Mouse (Mus musculus): Measurements from ENCODE around the gene Rnd1. TPM values are rescaled to one million over a fixed set of nuclear protein-coding genes. Genes with fewer than 3 reads are reported as not detected.

The Rnd1 gene
- polyA plus RNA-seq, 1 experiment, result not detected

DNA sequence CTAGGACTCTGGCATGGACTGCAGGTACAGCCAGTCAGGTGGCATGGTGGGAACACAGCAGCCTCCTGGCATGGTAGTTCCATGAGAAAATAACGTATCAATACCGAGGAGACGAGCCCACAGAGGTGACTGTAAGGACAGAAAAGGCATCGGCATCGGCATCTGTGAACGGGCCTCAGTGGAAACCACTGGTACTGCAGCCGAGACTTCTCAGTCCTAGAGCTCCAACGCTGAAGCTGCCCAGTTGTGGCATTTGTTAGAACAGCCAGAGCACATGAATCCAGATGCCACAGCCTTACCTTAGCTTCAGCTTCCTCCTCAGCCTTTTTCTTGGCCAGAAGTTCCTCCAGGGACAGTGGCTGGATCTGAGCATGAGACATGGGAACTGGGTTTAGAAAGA, 25.1 kb downstream of the Rnd1 start:
- WGBS, result 91% methylated on average over 8 of the region's 8 CpGs

DNA sequence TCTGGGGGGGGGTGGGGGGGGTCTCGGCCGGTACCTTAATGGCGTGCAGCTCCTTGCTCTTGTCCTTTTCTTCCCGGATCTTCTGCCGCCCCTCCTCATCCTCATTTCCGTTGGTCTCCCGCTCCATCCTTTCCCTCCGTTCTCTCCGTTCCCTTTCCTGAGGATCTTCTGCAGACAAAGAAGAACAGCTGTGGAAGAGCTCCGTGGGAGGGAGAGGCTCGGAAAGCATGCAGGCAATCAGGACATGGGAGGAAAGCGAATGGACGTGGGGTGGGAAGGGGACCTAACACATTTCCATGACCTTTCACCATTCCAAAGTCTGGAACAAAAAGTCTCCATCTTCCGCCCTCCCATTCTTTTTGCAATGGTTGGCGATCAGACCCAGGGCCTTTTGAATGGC, 25.8 kb downstream of the Rnd1 start:
- Histone ChIP-seq H3K27ac (ENCODE audit: insufficient read depth, low read depth, low read length) (no peak overlapping the region), H3K4me3 (ENCODE audit: insufficient read depth, low read depth, low read length) (no peak overlapping the region), H3K4me1 (ENCODE audit: control insufficient read depth, insufficient read depth, low read length) (no peaks in the 10 kb centered on the region)
- 81% methylated on average over 15 of the region's 15 CpGs for WGBS
- TF ChIP-seq POLR2A (IDR thresholded peaks at IDR 0.05; ENCODE audit: insufficient read depth, low read depth, low read length), result no peak
- TF ChIP-seq CTCF (IDR thresholded peaks at IDR 0.05; ENCODE audit: insufficient read depth, low read depth, low read length), result no peak

More for the DNA sequence above, 25.1 kb downstream of the Rnd1 start:
- Histone ChIP-seq H3K27ac (ENCODE audit: insufficient read depth, low read depth, low read length) (no peak overlapping the region), H3K4me1 (ENCODE audit: control insufficient read depth, insufficient read depth, low read length) (no peaks in the 10 kb centered on the region), H3K4me3 (ENCODE audit: insufficient read depth, low read depth, low read length) (no peak overlapping the region)
- TF ChIP-seq CTCF (IDR thresholded peaks at IDR 0.05; ENCODE audit: insufficient read depth, low read depth, low read length), result no peak
- TF ChIP-seq POLR2A (IDR thresholded peaks at IDR 0.05; ENCODE audit: insufficient read depth, low read depth, low read length), result no peak

DNA sequence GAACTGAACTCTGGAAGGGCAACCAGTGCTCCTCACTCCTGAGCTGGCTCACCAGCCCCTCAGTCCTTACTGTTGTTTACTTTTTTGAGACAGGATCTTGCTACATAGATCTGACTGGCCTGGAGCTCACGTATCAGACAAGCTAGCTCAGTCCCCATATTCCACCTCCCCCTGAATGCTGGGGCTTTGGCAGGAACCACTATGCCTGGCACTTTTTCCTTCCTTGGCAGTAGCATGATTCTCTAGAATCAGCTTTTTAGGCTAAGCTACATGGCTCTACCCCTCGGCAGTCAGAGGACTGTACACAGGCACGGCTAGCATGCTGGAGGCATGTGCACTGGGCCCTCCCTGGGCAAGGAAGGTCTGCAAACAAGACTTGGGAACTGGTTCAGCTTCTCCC, 29.2 kb downstream of the Rnd1 start:
- no peak for TF ChIP-seq POLR2A (IDR thresholded peaks at IDR 0.05; ENCODE audit: insufficient read depth, low read depth, low read length)
- no peak for TF ChIP-seq CTCF (IDR thresholded peaks at IDR 0.05; ENCODE audit: insufficient read depth, low read depth, low read length)
- H3K4me3 ChIP-seq (ENCODE audit: insufficient read depth, low read depth, low read length), result no peak overlapping the region
- 72% methylated on average over 3 of the region's 3 CpGs for WGBS
- no peak overlapping the region for H3K27ac ChIP-seq (ENCODE audit: insufficient read depth, low read depth, low read length)
- peaks cover 4% of the 10 kb centered on the region; the same call in 1 of the 2 replicates for H3K4me1 ChIP-seq (ENCODE audit: control insufficient read depth, insufficient read depth, low read length)

DNA sequence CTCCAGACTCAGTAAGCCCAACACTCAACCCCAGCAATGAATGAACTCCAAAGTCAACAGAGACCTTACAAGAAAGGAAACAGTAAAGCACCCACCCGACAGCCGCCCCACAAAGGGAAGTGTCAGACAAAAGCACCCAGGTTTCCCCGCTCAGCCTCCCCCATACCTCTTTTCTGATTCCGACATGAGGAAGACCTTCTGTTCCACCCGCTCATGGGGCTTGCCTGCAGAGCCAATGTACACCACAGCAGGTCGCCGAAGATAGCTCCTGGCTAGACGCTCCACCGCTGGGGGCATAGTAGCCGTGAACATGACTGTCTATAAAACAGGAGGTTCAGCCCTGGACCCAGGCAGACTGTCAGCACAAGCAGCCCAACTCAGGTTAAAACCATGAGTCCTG, 30.0 kb downstream of the Rnd1 start:
- H3K4me1 ChIP-seq (ENCODE audit: control insufficient read depth, insufficient read depth, low read length), result peaks cover 4% of the 10 kb centered on the region; the same call in 1 of the 2 replicates
- 80% methylated on average over 10 of the region's 10 CpGs for WGBS
- no peak for TF ChIP-seq CTCF (IDR thresholded peaks at IDR 0.05; ENCODE audit: insufficient read depth, low read depth, low read length)
- TF ChIP-seq POLR2A (IDR thresholded peaks at IDR 0.05; ENCODE audit: insufficient read depth, low read depth, low read length), result no peak
- no peak overlapping the region for H3K27ac ChIP-seq (ENCODE audit: insufficient read depth, low read depth, low read length)
- no peak overlapping the region for H3K4me3 ChIP-seq (ENCODE audit: insufficient read depth, low read depth, low read length)

DNA sequence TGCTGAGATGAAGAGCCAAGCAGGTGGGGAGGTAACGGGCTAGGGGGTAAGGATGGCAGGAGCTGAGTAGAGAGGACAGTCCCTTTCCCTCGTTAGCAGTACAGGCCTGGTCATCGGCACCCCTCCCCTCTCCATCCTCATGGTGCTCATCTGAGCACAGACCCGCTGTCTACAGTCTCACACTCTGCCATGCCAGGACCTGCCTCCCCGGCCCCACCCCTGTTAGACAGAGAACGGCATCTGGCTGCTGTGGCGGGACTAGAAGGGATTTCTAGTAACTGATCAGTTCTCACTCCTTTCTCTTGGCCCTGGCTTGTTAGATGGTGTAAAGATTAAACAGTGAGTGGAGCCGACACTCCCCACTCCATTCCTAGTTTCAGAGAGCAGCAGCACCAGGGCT, 30.5 kb downstream of the Rnd1 start:
- WGBS, result 67% methylated on average over 8 of the region's 8 CpGs

DNA sequence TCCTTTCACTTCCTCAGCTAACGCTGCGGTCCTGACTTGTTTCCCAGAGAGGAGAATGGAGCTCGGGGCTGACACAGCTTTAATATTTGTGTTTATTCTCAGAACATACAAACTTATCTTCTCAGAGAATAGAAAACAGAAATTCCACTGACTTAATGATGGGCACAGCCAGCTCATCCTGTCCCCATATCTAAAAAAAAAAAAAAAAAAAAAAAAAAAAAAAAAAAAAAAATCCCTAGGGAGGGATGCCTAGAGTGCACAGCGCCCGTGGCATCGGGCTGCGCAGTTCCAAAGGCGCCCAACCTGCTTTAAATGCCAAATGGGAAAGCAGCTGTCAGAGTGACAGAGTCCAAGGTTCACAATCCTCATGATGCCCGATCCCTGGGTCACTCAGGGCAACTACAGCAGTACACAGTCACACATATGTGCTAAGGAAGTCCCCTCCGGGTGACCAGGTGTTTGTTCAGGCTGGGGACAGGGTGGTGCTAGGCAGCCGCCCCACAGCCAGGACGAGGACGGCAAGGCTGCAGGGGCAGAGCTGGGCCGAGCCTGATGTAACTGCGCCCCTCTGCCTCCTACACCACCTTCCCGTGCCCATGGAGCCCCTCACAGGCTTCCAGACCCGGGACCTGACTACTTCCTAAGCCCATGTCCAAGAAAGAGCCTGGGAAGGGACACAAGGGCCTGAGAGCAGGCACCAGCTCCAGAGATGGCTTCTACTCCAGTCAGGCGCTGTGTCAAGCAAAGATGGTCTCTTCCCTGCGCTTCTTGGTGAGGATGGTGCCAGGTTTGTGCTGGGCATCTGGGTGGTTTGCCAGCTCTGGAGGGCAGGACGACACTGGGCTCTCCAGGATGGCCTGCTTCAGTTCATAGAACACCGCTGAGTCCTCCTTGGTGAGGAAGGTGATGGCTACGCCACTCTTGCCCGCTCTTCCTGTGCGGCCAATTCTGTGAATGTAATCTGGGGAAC, 31.9 kb downstream of the Rnd1 start:
- Histone ChIP-seq H3K27ac (ENCODE audit: insufficient read depth, low read depth, low read length) (no peak overlapping the region), H3K4me3 (ENCODE audit: insufficient read depth, low read depth, low read length) (no peak overlapping the region), H3K4me1 (ENCODE audit: control insufficient read depth, insufficient read depth, low read length) (peaks cover 4% of the 10 kb centered on the region; the same call in 1 of the 2 replicates)
- WGBS, result 83% methylated on average over 24 of the region's 24 CpGs
- TF ChIP-seq POLR2A (IDR thresholded peaks at IDR 0.05; ENCODE audit: insufficient read depth, low read depth, low read length) (no peak), CTCF (IDR thresholded peaks at IDR 0.05; ENCODE audit: insufficient read depth, low read depth, low read length) (no peak)

More for the DNA sequence above, 30.5 kb downstream of the Rnd1 start:
- no peak overlapping the region for H3K4me3 ChIP-seq (ENCODE audit: insufficient read depth, low read depth, low read length)
- H3K4me1 ChIP-seq (ENCODE audit: control insufficient read depth, insufficient read depth, low read length), result peaks cover 4% of the 10 kb centered on the region; the same call in 1 of the 2 replicates
- H3K27ac ChIP-seq (ENCODE audit: insufficient read depth, low read depth, low read length), result no peak overlapping the region
- TF ChIP-seq CTCF (IDR thresholded peaks at IDR 0.05; ENCODE audit: insufficient read depth, low read depth, low read length) (no peak), POLR2A (IDR thresholded peaks at IDR 0.05; ENCODE audit: insufficient read depth, low read depth, low read length) (no peak)

DNA sequence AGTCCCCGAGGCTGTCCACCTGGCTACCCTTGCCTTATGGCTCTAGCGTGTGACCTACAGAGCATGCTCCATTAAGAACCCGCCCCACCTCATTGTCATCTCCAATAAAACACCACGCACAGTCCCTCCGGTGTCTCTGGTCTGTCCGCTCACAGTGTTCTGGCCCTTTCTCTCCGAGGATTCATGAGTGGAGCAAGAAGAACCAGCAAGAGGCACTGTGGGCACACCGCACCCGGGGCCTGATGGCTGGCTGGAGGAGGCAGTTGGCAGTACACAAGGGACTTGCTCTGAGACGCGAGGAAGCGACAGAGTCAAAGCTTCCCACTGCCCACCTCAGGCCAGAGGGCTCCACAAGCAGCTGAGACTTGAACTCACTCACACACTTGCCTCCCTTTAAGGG, 32.9 kb downstream of the Rnd1 start:
- TF ChIP-seq POLR2A (IDR thresholded peaks at IDR 0.05; ENCODE audit: insufficient read depth, low read depth, low read length), result no peak
- TF ChIP-seq CTCF (IDR thresholded peaks at IDR 0.05; ENCODE audit: insufficient read depth, low read depth, low read length), result no peak
- WGBS, result 78% methylated on average over 12 of the region's 12 CpGs
- H3K27ac ChIP-seq (ENCODE audit: insufficient read depth, low read depth, low read length), result no peak overlapping the region
- peaks cover 5% of the 10 kb centered on the region for H3K4me1 ChIP-seq (ENCODE audit: control insufficient read depth, insufficient read depth, low read length)
- no peak overlapping the region for H3K4me3 ChIP-seq (ENCODE audit: insufficient read depth, low read depth, low read length)

DNA sequence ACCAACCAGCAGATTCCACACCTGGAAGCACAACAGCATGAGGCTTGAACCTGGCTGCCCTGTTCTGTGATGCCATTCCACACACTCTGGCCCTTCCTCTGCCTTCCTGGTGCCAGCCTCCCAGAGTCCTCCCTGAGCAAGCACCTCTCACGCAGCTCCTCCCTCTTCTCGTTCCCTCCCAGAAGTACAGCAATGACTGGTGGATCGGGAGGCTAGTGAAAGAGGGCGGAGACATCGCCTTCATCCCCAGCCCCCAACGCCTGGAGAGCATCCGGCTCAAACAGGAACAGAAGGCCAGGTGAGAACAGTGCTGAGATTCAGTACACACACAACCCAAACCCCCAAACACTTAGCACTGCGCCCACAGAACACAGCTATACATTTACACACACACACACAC, 37.1 kb downstream of the Rnd1 start:
- no peak for TF ChIP-seq CTCF (IDR thresholded peaks at IDR 0.05; ENCODE audit: insufficient read depth, low read depth, low read length)
- no peak for TF ChIP-seq POLR2A (IDR thresholded peaks at IDR 0.05; ENCODE audit: insufficient read depth, low read depth, low read length)
- Histone ChIP-seq H3K4me3 (ENCODE audit: insufficient read depth, low read depth, low read length) (no peak overlapping the region), H3K27ac (ENCODE audit: insufficient read depth, low read depth, low read length) (no peak overlapping the region), H3K4me1 (ENCODE audit: control insufficient read depth, insufficient read depth, low read length) (peaks cover 20% of the 10 kb centered on the region)
- 28% methylated on average over 8 of the region's 8 CpGs for WGBS

DNA sequence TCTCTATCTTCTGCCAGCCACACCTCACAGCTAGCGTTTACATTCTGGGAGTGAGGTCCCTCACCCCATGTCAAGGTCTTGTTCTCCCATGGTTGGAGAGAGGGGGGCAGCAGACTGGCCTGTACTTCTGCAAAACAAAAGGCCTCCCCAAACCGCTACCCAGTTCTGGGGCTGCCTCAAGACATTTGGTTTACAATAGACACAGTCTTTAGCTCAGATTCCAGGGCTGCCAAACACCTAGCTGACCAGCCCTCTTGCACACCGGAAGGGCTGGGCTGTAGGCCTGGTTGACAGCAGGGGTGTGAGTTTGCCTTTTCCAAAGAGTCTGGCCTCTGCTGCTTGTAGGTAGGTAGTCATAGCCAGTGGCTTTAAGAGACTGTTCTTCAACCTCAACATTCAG, 40.1 kb downstream of the Rnd1 start:
- peaks cover 35% of the 10 kb centered on the region for H3K4me1 ChIP-seq (ENCODE audit: control insufficient read depth, insufficient read depth, low read length)
- TF ChIP-seq CTCF (IDR thresholded peaks at IDR 0.05; ENCODE audit: insufficient read depth, low read depth, low read length) (no peak), POLR2A (IDR thresholded peaks at IDR 0.05; ENCODE audit: insufficient read depth, low read depth, low read length) (no peak)
- peak overlapping the region; percentile 29 for H3K4me3 ChIP-seq (ENCODE audit: insufficient read depth, low read depth, low read length)
- WGBS, result 41% methylated on average over 3 of the region's 3 CpGs
- peak overlapping the region; percentile 52 for H3K27ac ChIP-seq (ENCODE audit: insufficient read depth, low read depth, low read length)

All from olfactory bulb, adult 2 months (tissue).